Mouse (Mus musculus) midbrain, postnatal 0 days (tissue): ENCODE results near the gene Wdr18. TPM values are rescaled to one million over a fixed set of nuclear protein-coding genes. Genes with fewer than 3 reads are reported as not detected.

Source experiments
- ATAC-seq: fragments of 200-750 bp; cut with Nextera tagmentation; 2 replicates; pipeline ENCODE4 v1.8.0; 2017; ENCODE audit warnings: moderate number of reproducible peaks, mild to moderate bottlenecking, moderate TSS enrichment, moderate library complexity; ENCODE audit not compliant: low FRiP score
- DNase-seq: peaks from one replicate; pipeline ENCODE4 v3.0.0-alpha.2; 2015; ENCODE audit warnings: low spot score
- H3K27ac ChIP-seq: fragments of 300-500 bp; sonication (generic); 2 replicates; pipeline ENCODE4 v1.5.1; 2014; ENCODE audit warnings: low read depth, mild to moderate bottlenecking, low read length, mixed read lengths
- H3K27me3 ChIP-seq: fragments of 300-500 bp; sonication (generic); 2 replicates; pipeline ENCODE4 v1.6.1; 2014; ENCODE audit warnings: low read length, control low read depth, mixed read lengths; ENCODE audit not compliant: insufficient read depth
- H3K36me3 ChIP-seq: fragments of 300-500 bp; sonication (generic); 2 replicates; pipeline ENCODE4 v1.6.1; 2014; ENCODE audit warnings: low read length, control low read depth, mixed read lengths; ENCODE audit not compliant: insufficient read depth
- H3K4me1 ChIP-seq: fragments of 300-500 bp; sonication (generic); 2 replicates; pipeline ENCODE4 v1.6.1; 2014; ENCODE audit warnings: mild to moderate bottlenecking, control low read depth, antibody characterized with exemption, low read length, mixed read lengths; ENCODE audit not compliant: insufficient read depth
- H3K4me2 ChIP-seq: fragments of 300-500 bp; sonication (generic); 2 replicates; pipeline ENCODE4 v1.6.1; 2014; ENCODE audit warnings: low read depth, mild to moderate bottlenecking, low read length, mixed read lengths; ENCODE audit not compliant: poor library complexity, severe bottlenecking
- H3K4me3 ChIP-seq: fragments of 300-500 bp; sonication (generic); 2 replicates; pipeline ENCODE4 v1.5.1; 2014; ENCODE audit warnings: low read depth, mild to moderate bottlenecking, low read length, moderate library complexity
- H3K9ac ChIP-seq: fragments of 300-500 bp; sonication (generic); replicated peaks from 2 replicates; pipeline ENCODE4 v1.6.1; 2014; ENCODE audit warnings: mild to moderate bottlenecking, low read length, moderate library complexity, mixed read lengths; ENCODE audit not compliant: poor library complexity, severe bottlenecking
- H3K9me3 ChIP-seq: fragments of 300-500 bp; sonication (generic); 2 replicates; pipeline ENCODE4 v1.6.1; 2016; ENCODE audit warnings: low read length, control low read depth
- CTCF ChIP-seq: IDR thresholded peaks from 2 replicates; pipeline ENCODE4 v1.5.1; 2016; ENCODE audit warnings: antibody characterized with exemption, mild to moderate bottlenecking
- WGBS: fragments of 180-500 bp; shearing (Covaris S2); extraction: QIAGEN DNeasy Blood & Tissue Kit; methylation state at CpG from one replicate; pipeline ENCODE4 v1.1.7; 2014; 5-methylcytosine and 5-hydroxymethylcytosine counted together
- polyA plus RNA-seq: library from polyadenylated mRNA; unstranded; fragments of >200 nt; fragmentation: Nextera tagmentation; extraction: Ambion mirVana; gene quantifications from 2 replicates; pipeline ENCODE4 v1.2.1, GENCODE M21; 2015
- total RNA-seq: library from RNA; depleted of rRNA; stranded (reverse); fragments of >200 nt; gene quantifications from 2 replicates; pipeline ENCODE4 v1.2.3, GENCODE M21; 2014; rRNA removed

The Wdr18 gene
- total and polyA plus RNA-seq, 2 experiments from 2014 or later = 72.6 to 102 TPM

DNA sequence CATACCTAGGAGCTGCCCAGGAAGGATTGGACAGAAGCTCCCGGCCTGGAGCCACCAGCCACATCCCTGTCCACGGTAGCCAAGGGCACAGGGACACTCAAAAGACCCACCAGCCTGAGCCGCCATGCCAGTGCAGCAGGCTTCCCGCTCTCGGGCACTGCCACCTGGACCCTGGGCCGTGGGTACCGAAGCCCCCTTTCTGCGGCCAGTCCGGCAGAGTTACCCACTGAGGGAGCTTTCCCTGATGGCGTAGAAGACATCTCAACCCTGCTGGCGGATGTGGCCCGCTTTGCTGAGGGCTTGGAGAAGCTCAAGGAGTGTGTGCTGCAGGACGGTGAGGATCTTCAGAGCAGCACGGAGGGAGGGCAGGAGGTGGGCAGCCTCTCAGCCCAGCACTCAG lies 57.8 kb downstream of the Wdr18 start:
- ATAC-seq (no peak), DNase-seq (no peak)
- H3K36me3 ChIP-seq = no peaks in the 10 kb centered on the region
- no peaks in the 10 kb centered on the region for H3K9me3 ChIP-seq
- H3K4me3 ChIP-seq = no peak overlapping the region
- H3K27me3 ChIP-seq = peaks cover 27% of the 10 kb centered on the region
- TF ChIP-seq CTCF = no peak
- no peak overlapping the region for H3K9ac ChIP-seq
- H3K4me2 ChIP-seq = no peak overlapping the region
- no peaks in the 10 kb centered on the region for H3K4me1 ChIP-seq
- H3K27ac ChIP-seq = no peak overlapping the region
- 82% methylated on average over 14 of the region's 14 CpGs for WGBS

DNA sequence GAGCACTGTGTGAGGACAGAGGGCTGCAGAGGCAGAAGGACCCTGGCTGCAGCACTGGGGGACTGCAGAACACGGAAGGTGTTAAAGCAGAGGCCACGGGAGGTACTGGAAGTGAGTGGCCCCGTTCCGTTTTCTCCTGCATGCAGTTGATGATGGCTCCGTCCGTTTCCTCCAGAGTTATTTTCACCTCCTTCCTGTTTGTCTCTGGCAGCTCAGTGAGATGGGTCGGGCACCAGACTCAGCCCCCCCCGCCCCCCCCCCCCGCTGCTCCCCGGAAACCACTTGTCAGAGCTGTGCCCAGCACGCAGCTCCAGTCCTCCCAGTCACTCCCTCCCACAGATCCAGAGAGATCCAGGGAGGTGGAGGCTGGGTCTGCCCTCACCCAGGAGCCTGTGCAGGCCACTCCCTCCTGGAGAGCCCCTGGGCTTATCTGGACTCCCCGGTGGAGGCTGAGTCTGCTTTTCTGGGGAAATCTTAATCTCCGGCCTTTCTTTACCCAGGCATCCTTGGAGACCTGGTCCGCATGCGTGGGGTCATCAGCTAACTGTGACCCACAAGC lies 58.9 kb downstream of the Wdr18 start:
- H3K36me3 ChIP-seq = no peaks in the 10 kb centered on the region
- H3K27me3 ChIP-seq = peaks cover 17% of the 10 kb centered on the region
- no peaks in the 10 kb centered on the region for H3K4me1 ChIP-seq
- no peak overlapping the region for H3K4me2 ChIP-seq
- no peak for DNase-seq
- no peak for ATAC-seq
- WGBS = 15% methylated on average over 12 of the region's 15 CpGs
- H3K9me3 ChIP-seq = no peaks in the 10 kb centered on the region
- no peak overlapping the region for H3K9ac ChIP-seq
- no peak for TF ChIP-seq CTCF
- no peak overlapping the region for H3K4me3 ChIP-seq
- H3K27ac ChIP-seq = no peak overlapping the region

DNA sequence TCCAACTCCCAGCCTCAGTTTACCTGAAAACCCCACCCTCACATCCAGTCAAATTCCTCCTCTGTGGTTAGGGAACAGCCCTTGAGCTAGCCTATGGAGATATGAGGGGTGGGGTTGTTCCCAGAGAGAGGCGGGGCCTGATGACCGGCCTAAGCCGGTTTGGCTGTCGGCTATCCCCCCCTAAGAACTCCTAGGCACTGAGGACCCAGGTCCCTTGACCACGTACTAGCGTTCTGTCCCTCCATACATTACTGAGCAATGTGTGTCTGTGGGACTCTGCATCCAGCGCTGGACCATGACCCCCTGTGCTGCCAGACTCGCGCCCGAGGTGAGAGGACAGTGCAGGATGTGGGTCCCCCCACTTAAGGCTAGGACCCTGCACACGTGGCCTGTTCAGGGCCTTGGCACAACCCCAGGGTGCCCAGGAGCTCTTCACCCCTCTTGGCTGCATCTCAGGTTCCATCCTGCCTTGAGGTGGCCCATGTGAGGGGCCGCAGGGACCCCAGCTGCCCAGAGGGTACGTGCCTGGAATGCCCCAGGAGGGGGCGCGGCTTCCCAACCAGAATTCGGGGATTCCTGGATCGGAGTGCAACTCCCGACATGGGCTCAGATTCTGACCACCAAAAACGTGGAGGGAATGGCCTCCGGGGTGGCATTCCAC lies 59.6 kb downstream of the Wdr18 start:
- 9% methylated on average over 20 of the region's 20 CpGs for WGBS
- Histone ChIP-seq H3K4me1 (no peaks in the 10 kb centered on the region), H3K9me3 (no peaks in the 10 kb centered on the region), H3K4me2 (no peak overlapping the region), H3K36me3 (no peaks in the 10 kb centered on the region), H3K27me3 (peaks cover 10% of the 10 kb centered on the region), H3K9ac (no peak overlapping the region), H3K4me3 (no peak overlapping the region), H3K27ac (no peak overlapping the region)
- no peak for DNase-seq
- no peak for ATAC-seq
- no peak for TF ChIP-seq CTCF

Other genes starting within 250 kb of the Wdr18 start
Only the 30 nearest of the 33 such genes appear.
- 1.7 and 2.2 TPM in 2 replicates for gene Fgf22, start 205.1 kb upstream of the Wdr18 start, total RNA-seq
- gene Fgf22, start 205.1 kb upstream of the Wdr18 start, polyA plus RNA-seq = 3.1 and 4.0 TPM in 2 replicates
- gene Rnf126, start 193.2 kb upstream of the Wdr18 start, total RNA-seq = 79.6 and 107 TPM in 2 replicates
- gene Rnf126, start 193.2 kb upstream of the Wdr18 start, polyA plus RNA-seq = 121 and 134 TPM in 2 replicates
- 3.3 and 3.4 TPM in 2 replicates for gene Fstl3, start 182.9 kb upstream of the Wdr18 start, total RNA-seq
- gene Fstl3, start 182.9 kb upstream of the Wdr18 start, polyA plus RNA-seq = 3.0 and 3.9 TPM in 2 replicates
- 1.1 TPM in 1 of 2 replicates, not detected in the other for gene Prss57, start 169.2 kb upstream of the Wdr18 start, total RNA-seq
- gene Prss57, start 169.2 kb upstream of the Wdr18 start, polyA plus RNA-seq = 0.09 and 0.25 TPM in 2 replicates
- gene Palm, start 166.6 kb upstream of the Wdr18 start, total RNA-seq = 161 and 165 TPM in 2 replicates
- 302 and 308 TPM in 2 replicates for gene Palm, start 166.6 kb upstream of the Wdr18 start, polyA plus RNA-seq
- gene Misp, start 139.2 kb upstream of the Wdr18 start, total RNA-seq = 0.24 TPM in 1 of 2 replicates, not detected in the other
- gene Misp, start 139.2 kb upstream of the Wdr18 start, polyA plus RNA-seq = 0.18 and 0.27 TPM in 2 replicates
- 114 and 119 TPM in 2 replicates for gene Ptbp1, start 105.7 kb upstream of the Wdr18 start, total RNA-seq
- gene Ptbp1, start 105.7 kb upstream of the Wdr18 start, polyA plus RNA-seq = 46.2 and 49.7 TPM in 2 replicates
- 5.9 and 7.5 TPM in 2 replicates for gene Prtn3, start 85.7 kb upstream of the Wdr18 start, total RNA-seq
- gene Prtn3, start 85.7 kb upstream of the Wdr18 start, polyA plus RNA-seq = 11.7 and 14.6 TPM in 2 replicates
- gene Plppr3, start 85.5 kb upstream of the Wdr18 start, total RNA-seq = 494 and 539 TPM in 2 replicates
- 350 and 358 TPM in 2 replicates for gene Plppr3, start 85.5 kb upstream of the Wdr18 start, polyA plus RNA-seq
- gene Elane, start 73.9 kb upstream of the Wdr18 start, total RNA-seq = not detected in 2 replicates
- gene Elane, start 73.9 kb upstream of the Wdr18 start, polyA plus RNA-seq = not detected in 2 replicates
- not detected in 2 replicates for gene Cfd, start 69.3 kb upstream of the Wdr18 start, total RNA-seq
- gene Cfd, start 69.3 kb upstream of the Wdr18 start, polyA plus RNA-seq = not detected in 2 replicates
- gene Med16, start 51.2 kb upstream of the Wdr18 start, total RNA-seq = 75.9 and 79.6 TPM in 2 replicates
- gene Med16, start 51.2 kb upstream of the Wdr18 start, polyA plus RNA-seq = 54.9 and 55.3 TPM in 2 replicates
- gene Gm26602, start 49.3 kb upstream of the Wdr18 start, total RNA-seq = not detected in 2 replicates
- 7.4 and 17.3 TPM in 2 replicates for gene Gm26602, start 49.3 kb upstream of the Wdr18 start, polyA plus RNA-seq
- 6.1 and 9.6 TPM in 2 replicates for gene Kiss1r, start 43.2 kb upstream of the Wdr18 start, total RNA-seq
- gene Kiss1r, start 43.2 kb upstream of the Wdr18 start, polyA plus RNA-seq = 4.4 and 5.5 TPM in 2 replicates
- gene R3hdm4, start 38.9 kb upstream of the Wdr18 start, total RNA-seq = 108 and 118 TPM in 2 replicates
- gene R3hdm4, start 38.9 kb upstream of the Wdr18 start, polyA plus RNA-seq = 301 and 323 TPM in 2 replicates
- 9.0 and 9.5 TPM in 2 replicates for gene Arid3a, start 33.1 kb upstream of the Wdr18 start, total RNA-seq
- gene Arid3a, start 33.1 kb upstream of the Wdr18 start, polyA plus RNA-seq = 3.1 and 3.3 TPM in 2 replicates
- gene Grin3b, start 10.6 kb downstream of the Wdr18 start, total RNA-seq = 0.42 and 2.2 TPM in 2 replicates
- gene Grin3b, start 10.6 kb downstream of the Wdr18 start, polyA plus RNA-seq = 0.11 and 0.21 TPM in 2 replicates
- 134 and 172 TPM in 2 replicates for gene Tmem259, start 24.2 kb downstream of the Wdr18 start, total RNA-seq
- 26.2 and 29.3 TPM in 2 replicates for gene Tmem259, start 24.2 kb downstream of the Wdr18 start, polyA plus RNA-seq
- gene Cnn2, start 28.4 kb downstream of the Wdr18 start, total RNA-seq = 14.8 and 19.5 TPM in 2 replicates
- 12.6 and 12.8 TPM in 2 replicates for gene Cnn2, start 28.4 kb downstream of the Wdr18 start, polyA plus RNA-seq
- 9.3 TPM in 2 replicates for gene Abca7, start 36.3 kb downstream of the Wdr18 start, total RNA-seq
- gene Abca7, start 36.3 kb downstream of the Wdr18 start, polyA plus RNA-seq = 1.7 and 1.9 TPM in 2 replicates
- 1.7 and 2.4 TPM in 2 replicates for gene Arhgap45, start 56.5 kb downstream of the Wdr18 start, total RNA-seq
- gene Arhgap45, start 56.5 kb downstream of the Wdr18 start, polyA plus RNA-seq = 1.2 and 1.6 TPM in 2 replicates
- gene Polr2e, start 79.6 kb downstream of the Wdr18 start, total RNA-seq = 66.4 and 76.0 TPM in 2 replicates
- 126 and 135 TPM in 2 replicates for gene Polr2e, start 79.6 kb downstream of the Wdr18 start, polyA plus RNA-seq
- 350 TPM in 2 replicates for gene Gpx4, start 87.0 kb downstream of the Wdr18 start, total RNA-seq
- gene Gpx4, start 87.0 kb downstream of the Wdr18 start, polyA plus RNA-seq = 635 and 741 TPM in 2 replicates
- gene Sbno2, start 145.4 kb downstream of the Wdr18 start, total RNA-seq = 24.3 TPM in 2 replicates
- 7.6 TPM in 2 replicates for gene Sbno2, start 145.4 kb downstream of the Wdr18 start, polyA plus RNA-seq
- 84.0 and 97.3 TPM in 2 replicates for gene Stk11, start 155.7 kb downstream of the Wdr18 start, total RNA-seq
- 12.3 and 12.4 TPM in 2 replicates for gene Stk11, start 155.7 kb downstream of the Wdr18 start, polyA plus RNA-seq
- gene Atp5d, start 178.5 kb downstream of the Wdr18 start, total RNA-seq = 231 and 259 TPM in 2 replicates
- gene Atp5d, start 178.5 kb downstream of the Wdr18 start, polyA plus RNA-seq = 607 and 661 TPM in 2 replicates
- 273 and 276 TPM in 2 replicates for gene Cbarp, start 180.7 kb downstream of the Wdr18 start, total RNA-seq
- gene Cbarp, start 180.7 kb downstream of the Wdr18 start, polyA plus RNA-seq = 120 and 121 TPM in 2 replicates
- 114 and 143 TPM in 2 replicates for gene Midn, start 188.1 kb downstream of the Wdr18 start, total RNA-seq
- gene Midn, start 188.1 kb downstream of the Wdr18 start, polyA plus RNA-seq = 16.3 and 17.2 TPM in 2 replicates
- gene Cirbp, start 205.8 kb downstream of the Wdr18 start, total RNA-seq = 315 and 337 TPM in 2 replicates
- gene Cirbp, start 205.8 kb downstream of the Wdr18 start, polyA plus RNA-seq = 760 and 829 TPM in 2 replicates
- 2.3 and 2.8 TPM in 2 replicates for gene 1600002K03Rik, start 212.8 kb downstream of the Wdr18 start, total RNA-seq
- gene 1600002K03Rik, start 212.8 kb downstream of the Wdr18 start, polyA plus RNA-seq = 4.1 and 5.3 TPM in 2 replicates